In the genomic region with DNA sequence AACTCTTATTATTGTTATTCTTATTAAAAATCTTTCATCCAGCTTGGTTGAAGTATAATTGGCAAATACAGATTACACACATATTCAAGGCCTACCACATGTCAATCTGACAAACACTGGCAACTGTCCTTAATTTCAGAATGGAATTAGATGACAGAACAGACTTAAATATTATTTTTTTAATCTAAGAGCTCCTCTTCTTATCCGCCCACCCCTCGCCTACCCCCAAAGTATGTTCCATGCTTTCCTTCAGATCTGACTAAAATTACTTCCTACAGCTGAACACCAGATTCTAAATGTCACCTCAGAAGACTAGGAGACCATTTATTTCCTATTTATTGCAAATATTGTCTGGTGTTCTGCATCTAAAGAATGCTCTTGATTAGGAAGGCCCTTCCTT, we compare ENCODE assay signal across 28 mouse cellular contexts.
"Had no signal": no experiment of that assay in that cellular context is flagged by ENCODE, and none has a peak within 500 bp of the region (broad histone marks: within the 10 kb centered on the region; RNA-seq: fewer than 3 reads in every experiment).

No protein-coding gene starts in this region.

- H3K27ac ChIP-seq: limb, embryonic 10.5 days; limb, embryonic 12.5 days; limb, embryonic 13.5 days; limb, embryonic 15.5 days; liver, embryonic 12.5 days; liver, embryonic 13.5 days; liver, embryonic 14.5 days; liver, embryonic 15.5 days; lung, embryonic 15.5 days; macrophage; midbrain, embryonic 10.5 days; midbrain, embryonic 12.5 days; midbrain, embryonic 13.5 days; midbrain, embryonic 15.5 days; neural tube, embryonic 12.5 days; neural tube, embryonic 13.5 days had no signal

- H3K4me3 ChIP-seq: limb, embryonic 10.5 days; limb, embryonic 12.5 days; limb, embryonic 13.5 days; limb, embryonic 15.5 days; liver, embryonic 12.5 days; liver, embryonic 13.5 days; liver, embryonic 15.5 days; lung, embryonic 15.5 days; midbrain, embryonic 10.5 days; midbrain, embryonic 12.5 days; midbrain, embryonic 13.5 days; midbrain, embryonic 15.5 days; myocyte; neural tube, embryonic 12.5 days; neural tube, embryonic 13.5 days had no signal

- DNase-seq: left cerebral cortex, postnatal 4 days; liver; liver, embryonic 13.5 days; liver, postnatal 0 days; lung, adult 18-20 months; lung, adult 2 months; lung, embryonic 14.5 days; lung, postnatal 10 days; lung, postnatal 14 days; lung, postnatal 36 days; lung, postnatal 4 days; midbrain, embryonic 14.5 days had no signal
